Mouse (Mus musculus): ENCODE data around the gene Ptprd.

GRCm38 (mm10) chr4:77558404-77559202 lies 653.2 kb downstream of the Ptprd start:
- TF ChIP-seq CTCF (IDR thresholded peaks at IDR 0.05; ENCODE audit: borderline replicate concordance, insufficient read depth, low read depth, low read length) (peak; percentile 81), POLR2A (IDR thresholded peaks at IDR 0.05; ENCODE audit: borderline replicate concordance, insufficient read depth, low read length) (no peak)
